Mouse (Mus musculus): ENCODE measurements around the gene Pard3. TPM values are rescaled to one million over a fixed set of nuclear protein-coding genes. Genes with fewer than 3 reads are reported as not detected.

Pard3 gene
- polyA plus RNA-seq, 1 experiment from 2014 or later, result 14.5 TPM

- Histone ChIP-seq H3K9ac (ENCODE audit: low read depth, low read length) (no peak overlapping the region), H3K4me2 (peak overlapping the region; percentile 15), H3K9me3 (ENCODE audit: control insufficient read depth, low read length) (no peaks in the 10 kb centered on the region), H3K36me3 (ENCODE audit: control insufficient read depth, insufficient read depth, low read length) (no peaks in the 10 kb centered on the region), H3K4me3 (ENCODE audit: low read depth, low read length) (no peak overlapping the region), H3K27me3 (replicated peaks; ENCODE audit: control insufficient read depth, insufficient read depth, low read length) (no peaks in the 10 kb centered on the region), H3K27ac (ENCODE audit: low read depth, low read length) (no peak overlapping the region), H3K4me1 (replicated peaks; ENCODE audit: control insufficient read depth, insufficient read depth, low read length) (peaks cover 3% of the 10 kb centered on the region; the same call in 1 of the 2 replicates)
- 83% methylated on average over 7 of the region's 7 CpGs for WGBS
- peak; percentile 61 for ATAC-seq (replicated peaks; ENCODE audit: low FRiP score)
- DNase-seq (ENCODE audit: low spot score), result no peak
Measured at GRCm38 (mm10) chr8:127076511-127076910, 12.8 kb downstream of the Pard3 start.

DNA sequence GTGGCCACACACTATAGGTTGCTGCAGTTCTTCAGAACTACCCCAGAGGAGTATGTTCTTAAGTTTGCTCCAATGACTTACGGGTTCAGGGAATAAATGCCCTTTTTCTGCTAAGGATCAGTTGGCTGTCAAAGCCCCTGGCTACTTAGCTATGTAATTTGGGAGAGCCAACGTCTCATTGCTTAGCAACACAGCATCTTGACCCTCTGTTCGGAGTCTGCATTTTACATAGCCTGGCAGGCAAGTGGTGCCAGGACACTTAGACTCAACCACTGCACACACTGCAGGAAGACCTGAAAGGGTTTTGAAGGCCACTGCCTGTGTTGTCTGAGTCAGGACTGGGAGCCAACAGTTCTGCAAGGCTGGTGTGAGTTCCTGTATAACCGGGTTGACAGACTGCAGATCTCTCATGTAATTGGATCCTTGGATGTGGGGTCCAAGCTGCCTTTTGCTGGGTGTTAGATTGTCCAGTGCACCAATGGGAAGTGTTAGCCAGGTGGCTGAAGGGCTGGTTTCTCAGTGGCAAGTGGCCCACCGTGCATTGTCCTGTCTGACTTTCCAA, 15.6 kb downstream of the Pard3 start:
- Histone ChIP-seq H3K27ac (ENCODE audit: low read depth, low read length) (no peak overlapping the region), H3K27me3 (replicated peaks; ENCODE audit: control insufficient read depth, insufficient read depth, low read length) (no peaks in the 10 kb centered on the region), H3K36me3 (ENCODE audit: control insufficient read depth, insufficient read depth, low read length) (no peaks in the 10 kb centered on the region), H3K4me1 (replicated peaks; ENCODE audit: control insufficient read depth, insufficient read depth, low read length) (peaks cover 3% of the 10 kb centered on the region; the same call in 1 of the 2 replicates), H3K4me2 (no peak overlapping the region), H3K4me3 (ENCODE audit: low read depth, low read length) (no peak overlapping the region), H3K9me3 (ENCODE audit: control insufficient read depth, low read length) (no peaks in the 10 kb centered on the region), H3K9ac (ENCODE audit: low read depth, low read length) (no peak overlapping the region)
- WGBS, result 52% methylated on average over 5 of the region's 5 CpGs
- DNase-seq (ENCODE audit: low spot score), result no peak
- ATAC-seq (replicated peaks; ENCODE audit: low FRiP score), result no peak

DNA sequence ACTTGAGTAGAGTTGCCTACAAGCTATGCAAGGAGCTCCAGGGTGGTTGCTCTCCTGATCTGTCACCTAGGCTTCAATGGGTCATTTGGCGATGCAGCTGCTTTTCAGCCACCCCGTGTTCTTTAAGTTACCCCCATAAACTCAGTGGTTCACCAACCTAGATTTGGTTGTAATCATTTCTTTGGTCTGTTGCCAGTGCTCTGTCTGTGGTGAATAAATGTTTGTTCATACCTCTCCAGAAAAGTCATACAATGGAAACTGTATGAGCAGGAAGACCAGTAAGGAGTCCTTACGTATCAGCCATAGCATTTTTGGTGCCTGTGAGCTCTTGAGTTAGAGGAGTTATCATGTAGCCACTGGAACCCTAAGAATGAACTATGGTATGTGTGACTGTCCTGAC, 17.6 kb downstream of the Pard3 start:
- WGBS, result 76% methylated on average over 3 of the region's 3 CpGs
- no peak for ATAC-seq (replicated peaks; ENCODE audit: low FRiP score)
- Histone ChIP-seq H3K9ac (ENCODE audit: low read depth, low read length) (no peak overlapping the region), H3K4me1 (replicated peaks; ENCODE audit: control insufficient read depth, insufficient read depth, low read length) (peaks cover 2% of the 10 kb centered on the region; the same call in 1 of the 2 replicates), H3K27ac (ENCODE audit: low read depth, low read length) (no peak overlapping the region), H3K9me3 (ENCODE audit: control insufficient read depth, low read length) (no peaks in the 10 kb centered on the region), H3K36me3 (ENCODE audit: control insufficient read depth, insufficient read depth, low read length) (no peaks in the 10 kb centered on the region), H3K4me2 (no peak overlapping the region), H3K4me3 (ENCODE audit: low read depth, low read length) (no peak overlapping the region), H3K27me3 (replicated peaks; ENCODE audit: control insufficient read depth, insufficient read depth, low read length) (no peaks in the 10 kb centered on the region)
- no peak for DNase-seq (ENCODE audit: low spot score)

GRCm38 (mm10) chr8:127082486-127082885, 18.8 kb downstream of the Pard3 start:
- Histone ChIP-seq H3K4me3 (ENCODE audit: low read depth, low read length) (no peak overlapping the region), H3K9me3 (ENCODE audit: control insufficient read depth, low read length) (no peaks in the 10 kb centered on the region), H3K4me1 (replicated peaks; ENCODE audit: control insufficient read depth, insufficient read depth, low read length) (peaks cover 2% of the 10 kb centered on the region; the same call in 1 of the 2 replicates), H3K27ac (ENCODE audit: low read depth, low read length) (no peak overlapping the region), H3K4me2 (no peak overlapping the region), H3K36me3 (ENCODE audit: control insufficient read depth, insufficient read depth, low read length) (no peaks in the 10 kb centered on the region), H3K9ac (ENCODE audit: low read depth, low read length) (no peak overlapping the region), H3K27me3 (replicated peaks; ENCODE audit: control insufficient read depth, insufficient read depth, low read length) (no peaks in the 10 kb centered on the region)
- DNase-seq (ENCODE audit: low spot score) (no peak), ATAC-seq (replicated peaks; ENCODE audit: low FRiP score) (no peak)
- 84% methylated on average over 2 of the region's 2 CpGs for WGBS

GRCm38 (mm10) chr8:127084565-127084964, 20.9 kb downstream of the Pard3 start:
- H3K36me3 ChIP-seq (ENCODE audit: control insufficient read depth, insufficient read depth, low read length), result no peaks in the 10 kb centered on the region
- no peaks in the 10 kb centered on the region for H3K9me3 ChIP-seq (ENCODE audit: control insufficient read depth, low read length)
- no peak for DNase-seq (ENCODE audit: low spot score)
- H3K9ac ChIP-seq (ENCODE audit: low read depth, low read length), result no peak overlapping the region
- H3K4me3 ChIP-seq (ENCODE audit: low read depth, low read length), result no peak overlapping the region
- H3K4me2 ChIP-seq, result no peak overlapping the region
- H3K27ac ChIP-seq (ENCODE audit: low read depth, low read length), result no peak overlapping the region
- WGBS, result 61% methylated on average over 6 of the region's 6 CpGs
- H3K27me3 ChIP-seq (replicated peaks; ENCODE audit: control insufficient read depth, insufficient read depth, low read length), result no peaks in the 10 kb centered on the region
- peaks cover 15% of the 10 kb centered on the region for H3K4me1 ChIP-seq (replicated peaks; ENCODE audit: control insufficient read depth, insufficient read depth, low read length)
- ATAC-seq (replicated peaks; ENCODE audit: low FRiP score), result no peak

DNA sequence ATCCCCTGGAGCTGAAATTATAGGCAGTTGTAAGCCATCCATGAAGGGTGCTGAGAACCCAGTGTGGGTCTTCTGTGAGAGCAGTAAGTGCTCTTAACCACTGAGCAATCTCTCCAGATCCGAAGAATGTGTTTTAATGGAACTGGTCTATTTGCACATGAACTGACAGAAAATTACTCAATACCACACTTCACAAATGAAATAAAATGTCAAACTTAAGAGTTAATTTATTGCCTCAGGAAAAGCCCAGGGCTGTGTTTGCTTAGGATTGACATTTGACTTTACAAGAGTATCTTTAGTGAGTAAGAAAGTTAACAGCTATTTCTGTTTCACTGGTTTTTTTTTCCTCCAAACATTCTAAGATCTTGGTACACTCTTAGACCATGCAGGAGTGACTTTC, 23.7 kb downstream of the Pard3 start:
- Histone ChIP-seq H3K9ac (ENCODE audit: low read depth, low read length) (no peak overlapping the region), H3K4me2 (no peak overlapping the region), H3K27me3 (replicated peaks; ENCODE audit: control insufficient read depth, insufficient read depth, low read length) (no peaks in the 10 kb centered on the region), H3K36me3 (ENCODE audit: control insufficient read depth, insufficient read depth, low read length) (no peaks in the 10 kb centered on the region), H3K9me3 (ENCODE audit: control insufficient read depth, low read length) (no peaks in the 10 kb centered on the region), H3K4me3 (ENCODE audit: low read depth, low read length) (no peak overlapping the region), H3K27ac (ENCODE audit: low read depth, low read length) (no peak overlapping the region), H3K4me1 (replicated peaks; ENCODE audit: control insufficient read depth, insufficient read depth, low read length) (peaks cover 27% of the 10 kb centered on the region)
- DNase-seq (ENCODE audit: low spot score) (no peak), ATAC-seq (replicated peaks; ENCODE audit: low FRiP score) (no peak)
- WGBS, result 68% methylated on average over 1 of the region's 1 CpGs

DNA sequence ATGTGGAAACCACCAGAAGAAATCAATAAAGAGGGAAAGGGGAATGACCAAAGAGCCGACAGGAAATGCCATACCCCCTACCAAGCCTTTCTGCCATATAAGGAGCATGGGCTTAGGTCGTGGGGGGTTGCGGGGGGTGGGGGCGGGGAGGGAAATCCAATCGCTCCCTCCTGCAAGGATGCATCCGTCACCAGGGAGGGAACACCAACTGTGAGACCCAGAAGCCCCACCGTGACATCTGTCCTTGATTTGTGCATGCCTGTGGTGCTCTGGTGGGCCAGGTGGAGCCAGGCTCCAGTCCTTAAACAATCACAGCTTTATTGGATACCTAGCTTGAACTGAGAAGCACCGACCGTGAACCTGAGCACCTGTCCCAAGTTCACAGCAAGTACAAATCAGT, 24.7 kb downstream of the Pard3 start:
- H3K9me3 ChIP-seq (ENCODE audit: control insufficient read depth, low read length), result no peaks in the 10 kb centered on the region
- peaks cover 27% of the 10 kb centered on the region for H3K4me1 ChIP-seq (replicated peaks; ENCODE audit: control insufficient read depth, insufficient read depth, low read length)
- no peak overlapping the region for H3K9ac ChIP-seq (ENCODE audit: low read depth, low read length)
- no peak overlapping the region for H3K27ac ChIP-seq (ENCODE audit: low read depth, low read length)
- H3K4me3 ChIP-seq (ENCODE audit: low read depth, low read length), result no peak overlapping the region
- ATAC-seq (replicated peaks; ENCODE audit: low FRiP score) (no peak), DNase-seq (ENCODE audit: low spot score) (no peak)
- no peaks in the 10 kb centered on the region for H3K27me3 ChIP-seq (replicated peaks; ENCODE audit: control insufficient read depth, insufficient read depth, low read length)
- WGBS, result 19% methylated on average over 9 of the region's 9 CpGs
- H3K4me2 ChIP-seq, result peak overlapping the region; percentile 17; the same call in 1 of the 2 replicates
- H3K36me3 ChIP-seq (ENCODE audit: control insufficient read depth, insufficient read depth, low read length), result no peaks in the 10 kb centered on the region

DNA sequence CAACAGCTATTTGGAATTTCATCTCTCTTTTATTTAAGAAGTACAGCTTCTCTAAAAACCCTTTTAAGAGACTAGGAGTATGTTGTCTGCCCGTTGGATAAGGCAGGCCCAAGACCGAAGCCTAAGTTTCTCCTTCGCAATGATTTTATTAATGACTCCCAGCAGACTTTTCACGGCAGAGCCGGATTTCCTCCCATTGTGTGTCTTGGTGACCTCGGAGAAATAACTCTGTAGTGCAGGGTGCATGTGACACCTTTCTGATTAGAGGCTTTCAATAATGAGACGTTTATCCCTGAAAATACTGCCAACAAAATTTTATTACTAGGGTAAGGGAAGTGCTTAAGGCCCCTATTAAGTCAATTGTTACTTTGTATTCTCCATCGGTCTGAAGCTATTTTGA, 25.3 kb downstream of the Pard3 start:
- Histone ChIP-seq H3K9me3 (ENCODE audit: control insufficient read depth, low read length) (no peaks in the 10 kb centered on the region), H3K27ac (ENCODE audit: low read depth, low read length) (no peak overlapping the region), H3K27me3 (replicated peaks; ENCODE audit: control insufficient read depth, insufficient read depth, low read length) (no peaks in the 10 kb centered on the region), H3K9ac (ENCODE audit: low read depth, low read length) (no peak overlapping the region), H3K4me3 (ENCODE audit: low read depth, low read length) (no peak overlapping the region), H3K4me2 (no peak overlapping the region), H3K4me1 (replicated peaks; ENCODE audit: control insufficient read depth, insufficient read depth, low read length) (peaks cover 27% of the 10 kb centered on the region), H3K36me3 (ENCODE audit: control insufficient read depth, insufficient read depth, low read length) (no peaks in the 10 kb centered on the region)
- ATAC-seq (replicated peaks; ENCODE audit: low FRiP score) (no peak), DNase-seq (ENCODE audit: low spot score) (no peak)
- 50% methylated on average over 8 of the region's 8 CpGs for WGBS

DNA sequence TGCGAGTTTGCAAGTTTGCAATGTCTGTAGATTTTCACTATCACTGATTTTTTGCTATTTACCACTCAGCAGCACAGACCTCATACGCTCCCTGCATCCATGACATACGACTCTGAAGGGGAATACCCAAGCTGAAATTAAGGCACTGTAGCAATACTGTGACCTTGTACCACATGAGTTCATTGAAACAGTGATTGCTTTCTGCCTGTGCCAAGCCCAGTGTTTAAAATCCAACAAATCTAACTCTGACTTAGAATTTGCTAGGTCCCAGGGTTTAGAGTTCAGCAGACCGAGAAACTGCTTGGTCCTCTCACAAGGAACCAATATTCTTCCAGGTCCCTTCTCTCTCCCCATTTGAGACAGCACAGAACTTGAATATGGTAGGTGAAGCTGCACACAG, 26.7 kb downstream of the Pard3 start:
- DNase-seq (ENCODE audit: low spot score) (no peak), ATAC-seq (replicated peaks; ENCODE audit: low FRiP score) (no peak)
- Histone ChIP-seq H3K4me2 (no peak overlapping the region), H3K9me3 (ENCODE audit: control insufficient read depth, low read length) (no peaks in the 10 kb centered on the region), H3K9ac (ENCODE audit: low read depth, low read length) (no peak overlapping the region), H3K36me3 (ENCODE audit: control insufficient read depth, insufficient read depth, low read length) (no peaks in the 10 kb centered on the region), H3K27ac (ENCODE audit: low read depth, low read length) (no peak overlapping the region), H3K27me3 (replicated peaks; ENCODE audit: control insufficient read depth, insufficient read depth, low read length) (no peaks in the 10 kb centered on the region), H3K4me1 (replicated peaks; ENCODE audit: control insufficient read depth, insufficient read depth, low read length) (peaks cover 26% of the 10 kb centered on the region), H3K4me3 (ENCODE audit: low read depth, low read length) (no peak overlapping the region)
- 76% methylated on average over 4 of the region's 4 CpGs for WGBS
